Mouse (Mus musculus) megakaryocyte, embryonic 14.5 days (primary cell): ENCODE results near the gene Snrnp48.

Source experiments
- FLI1 ChIP-seq: IDR thresholded peaks from 2 replicates; pipeline ENCODE4 v1.6.1; 2012; ENCODE audit warnings: low read length, inconsistent platforms, mixed read lengths
- GATA1 ChIP-seq: IDR thresholded peaks from 3 replicates; pipeline ENCODE4 v1.6.1; 2012; ENCODE audit warnings: mixed read lengths, low read length, inconsistent platforms, borderline replicate concordance

GRCm38 (mm10) chr13:38235370-38235769 lies 30.6 kb downstream of the Snrnp48 start:
- TF ChIP-seq GATA1, result no peak
- TF ChIP-seq FLI1, result no peak
